Mouse (Mus musculus) adrenal gland, postnatal 10 days (tissue): ENCODE measurements around the gene Ifna13. TPM values are rescaled to one million over a fixed set of nuclear protein-coding genes. Genes with fewer than 3 reads are reported as not detected.
A peak's percentile ranks its signal among the peaks of the same experiment; 100 is the strongest.

ENCODE experiments used
- DNase-seq: peaks from one replicate; pipeline ENCODE4 v3.0.0; 2021; ENCODE audit warnings: mixed read lengths
- long read RNA-seq, 2 experiments: library from polyadenylated mRNA; stranded (forward); transcript quantifications; one replicate each; pipeline ENCODE4 v2.0.0; 2021
- total RNA-seq, 2 experiments: library from RNA; stranded (reverse); gene quantifications; 2 replicates each; pipeline ENCODE4 v1.2.3; 2021

Gene Ifna13
- not detected for total RNA-seq
- long read RNA-seq, experiment 1, result 0 reads
- long read RNA-seq, experiment 2, result 0 reads

- DNase-seq, result no peak
Measured at GRCm38 (mm10) chr4:88644359-88644758, at the start of gene Ifna13. Gene Ifna13, minus strand, starts transcription at chr4:88644459.

- no peak for DNase-seq
Measured at GRCm38 (mm10) chr4:88693392-88693791, 49.1 kb upstream of the Ifna13 start.

GRCm38 (mm10) chr4:88692537-88692936 lies 48.3 kb upstream of the Ifna13 start:
- no peak for DNase-seq

GRCm38 (mm10) chr4:88691259-88691658 lies 47.0 kb upstream of the Ifna13 start, which contains the start of gene Ifnab:
Gene Ifnab, minus strand, starts transcription at chr4:88691359.
- no peak for DNase-seq

GRCm38 (mm10) chr4:88683812-88684211 lies 39.6 kb upstream of the Ifna13 start, which contains the start of gene Ifna2:
Gene Ifna2, minus strand, starts transcription at chr4:88683912.
- DNase-seq, result no peak

- DNase-seq, result no peak
Measured at GRCm38 (mm10) chr4:88681353-88681752, 37.1 kb upstream of the Ifna13 start.

- peak; percentile 19 for DNase-seq
Measured at GRCm38 (mm10) chr4:88680362-88680761, 36.1 kb upstream of the Ifna13 start.

- DNase-seq, result no peak
Measured at GRCm38 (mm10) chr4:88676824-88677223, 32.6 kb upstream of the Ifna13 start, which contains the start of gene Ifna16. Gene Ifna16, minus strand, starts transcription at chr4:88676924.

- DNase-seq, result no peak
Measured at GRCm38 (mm10) chr4:88655461-88655860, 11.2 kb upstream of the Ifna13 start.

GRCm38 (mm10) chr4:88653644-88654043 lies 9.4 kb upstream of the Ifna13 start:
- no peak for DNase-seq

GRCm38 (mm10) chr4:88642526-88642925 lies 1.7 kb downstream of the Ifna13 start:
- no peak for DNase-seq

GRCm38 (mm10) chr4:88641077-88641831 lies 3.0 kb downstream of the Ifna13 start:
- DNase-seq, result peak; percentile 97

GRCm38 (mm10) chr4:88640704-88641076 lies 3.6 kb downstream of the Ifna13 start:
- no peak for DNase-seq

- no peak for DNase-seq
Measured at GRCm38 (mm10) chr4:88634311-88634710, 9.9 kb downstream of the Ifna13 start, which contains the start of gene C87499. Gene C87499, minus strand, starts transcription at chr4:88634411.

- DNase-seq, result no peak
Measured at GRCm38 (mm10) chr4:88603276-88603675, 41.0 kb downstream of the Ifna13 start, which contains the start of gene Ifna12. Gene Ifna12, minus strand, starts transcription at chr4:88603376.

Other genes with a start within 250 kb of the Ifna13 start
- gene Hacd4, start 205.5 kb downstream of the Ifna13 start, total RNA-seq, result 1 to 10 TPM; 4.8 to 5.4 TPM
- not detected for gene Ifnb1, start 121.7 kb downstream of the Ifna13 start, total RNA-seq
- not detected for gene Ifna15, start 86.2 kb downstream of the Ifna13 start, total RNA-seq
- not detected for gene Ifna14, start 72.7 kb downstream of the Ifna13 start, total RNA-seq
- not detected for gene Ifna9, start 52.1 kb downstream of the Ifna13 start, total RNA-seq
- not detected for gene Ifna12, start 41.1 kb downstream of the Ifna13 start, total RNA-seq
- not detected for gene C87499, start 10.0 kb downstream of the Ifna13 start, total RNA-seq
- gene Ifna16, start 32.5 kb upstream of the Ifna13 start, total RNA-seq, result not detected
- gene Ifna2, start 39.5 kb upstream of the Ifna13 start, total RNA-seq, result not detected
- not detected for gene Ifnab, start 46.9 kb upstream of the Ifna13 start, total RNA-seq
- gene Gm26566, start 77.3 kb upstream of the Ifna13 start, total RNA-seq, result 1 to 10 TPM in 1 of 2 experiments, under 1 TPM in 1; 0.60 to 1.2 TPM
- 10 to 100 TPM; 74.5 to 81.4 TPM for gene Klhl9, start 78.0 kb upstream of the Ifna13 start, total RNA-seq
- not detected for gene Gm13271, start 110.4 kb upstream of the Ifna13 start, total RNA-seq
- under 1 TPM in 1 of 2 experiments, not detected in 1; 0.24 TPM for gene Gm13283, start 115.7 kb upstream of the Ifna13 start, total RNA-seq
- gene Gm13290, start 129.4 kb upstream of the Ifna13 start, total RNA-seq, result not detected
- gene Gm13289, start 132.5 kb upstream of the Ifna13 start, total RNA-seq, result not detected
- gene Gm13272, start 135.4 kb upstream of the Ifna13 start, total RNA-seq, result not detected
- not detected for gene Ifnz, start 137.7 kb upstream of the Ifna13 start, total RNA-seq
- gene Gm13276, start 141.2 kb upstream of the Ifna13 start, total RNA-seq, result not detected
- not detected for gene Gm13277, start 144.2 kb upstream of the Ifna13 start, total RNA-seq
- gene Gm13278, start 147.1 kb upstream of the Ifna13 start, total RNA-seq, result not detected
- gene Gm13275, start 150.0 kb upstream of the Ifna13 start, total RNA-seq, result not detected
- gene Gm13279, start 152.9 kb upstream of the Ifna13 start, total RNA-seq, result not detected
- gene Gm13285, start 155.2 kb upstream of the Ifna13 start, total RNA-seq, result under 1 TPM in 1 of 2 experiments, not detected in 1; 0.21 TPM
- not detected for gene Gm13287, start 158.8 kb upstream of the Ifna13 start, total RNA-seq
- not detected for gene Gm13288, start 161.1 kb upstream of the Ifna13 start, total RNA-seq
- gene Ifna7, start 171.8 kb upstream of the Ifna13 start, total RNA-seq, result not detected
- gene Ifna11, start 175.5 kb upstream of the Ifna13 start, total RNA-seq, result not detected
- not detected for gene Ifna6, start 183.0 kb upstream of the Ifna13 start, total RNA-seq
- gene Ifna5, start 191.1 kb upstream of the Ifna13 start, total RNA-seq, result not detected
- not detected for gene Ifna4, start 197.4 kb upstream of the Ifna13 start, total RNA-seq
- not detected for gene Ifna1, start 205.6 kb upstream of the Ifna13 start, total RNA-seq
- gene Ifne, start 235.7 kb upstream of the Ifna13 start, total RNA-seq, result not detected